Mouse (Mus musculus) stomach, postnatal 0 days (tissue): ENCODE data around the gene Nbas. TPM values are rescaled to one million over a fixed set of nuclear protein-coding genes. Genes with fewer than 3 reads are reported as not detected.

Experiments
- ATAC-seq: fragments of 200-750 bp; cut with Nextera tagmentation; 2 replicates; pipeline ENCODE4 v1.8.0; 2017; ENCODE audit not compliant: low FRiP score, low TSS enrichment
- DNase-seq: peaks from one replicate; pipeline ENCODE4 v3.0.0-alpha.2; 2016; ENCODE audit warnings: low spot score
- H3K27ac ChIP-seq: fragments of 300-500 bp; sonication (generic); replicated peaks from 2 replicates; pipeline ENCODE4 v1.5.1; 2014; ENCODE audit warnings: mild to moderate bottlenecking, control low read depth
- H3K27me3 ChIP-seq: fragments of 300-500 bp; sonication (generic); 2 replicates; pipeline ENCODE4 v1.6.1; 2014; ENCODE audit warnings: low read length; ENCODE audit not compliant: control insufficient read depth, insufficient read depth
- H3K36me3 ChIP-seq: fragments of 300-500 bp; sonication (generic); 2 replicates; pipeline ENCODE4 v1.6.1; 2014; ENCODE audit warnings: low read length, mixed read lengths; ENCODE audit not compliant: control insufficient read depth, insufficient read depth
- H3K4me1 ChIP-seq: fragments of 300-500 bp; sonication (generic); replicated peaks from 2 replicates; pipeline ENCODE4 v1.6.1; 2014; ENCODE audit warnings: antibody characterized with exemption; ENCODE audit not compliant: control insufficient read depth, insufficient read depth
- H3K4me2 ChIP-seq: fragments of 300-500 bp; sonication (generic); replicated peaks from 2 replicates; pipeline ENCODE4 v1.6.1; 2014; ENCODE audit warnings: low read depth, mild to moderate bottlenecking, control low read depth, moderate library complexity
- H3K4me3 ChIP-seq: fragments of 300-500 bp; sonication (generic); 2 replicates; pipeline ENCODE4 v1.5.1; 2014; ENCODE audit warnings: low read depth, low read length, control low read depth
- H3K9ac ChIP-seq: fragments of 300-500 bp; sonication (generic); 2 replicates; pipeline ENCODE4 v1.6.1; 2014; ENCODE audit warnings: mild to moderate bottlenecking, low read length, control low read depth, mixed read lengths
- H3K9me3 ChIP-seq: fragments of 300-500 bp; sonication (generic); 2 replicates; pipeline ENCODE4 v1.6.1; 2016; ENCODE audit warnings: low read length; ENCODE audit not compliant: control insufficient read depth
- CTCF ChIP-seq: IDR thresholded peaks from 2 replicates; pipeline ENCODE4 v1.5.1; 2016; ENCODE audit warnings: antibody characterized with exemption, low read depth, mild to moderate bottlenecking, moderate library complexity
- EP300 ChIP-seq: optimal IDR thresholded peaks from 2 replicates; pipeline ENCODE3; 2016; ENCODE audit warnings: antibody characterized with exemption
- WGBS: fragments of 180-500 bp; shearing (Covaris S2); extraction: QIAGEN DNeasy Blood & Tissue Kit; methylation state at CpG from one replicate; pipeline ENCODE4 v1.1.7; 2014; 5-methylcytosine and 5-hydroxymethylcytosine counted together
- polyA plus RNA-seq: library from polyadenylated mRNA; unstranded; fragments of >200 nt; fragmentation: Nextera tagmentation; extraction: Ambion mirVana; gene quantifications from 2 replicates; pipeline ENCODE4 v1.2.1, GENCODE M21; 2015

The Nbas gene
- polyA plus RNA-seq, 1 experiment from 2014 or later: 9.1 TPM

DNA sequence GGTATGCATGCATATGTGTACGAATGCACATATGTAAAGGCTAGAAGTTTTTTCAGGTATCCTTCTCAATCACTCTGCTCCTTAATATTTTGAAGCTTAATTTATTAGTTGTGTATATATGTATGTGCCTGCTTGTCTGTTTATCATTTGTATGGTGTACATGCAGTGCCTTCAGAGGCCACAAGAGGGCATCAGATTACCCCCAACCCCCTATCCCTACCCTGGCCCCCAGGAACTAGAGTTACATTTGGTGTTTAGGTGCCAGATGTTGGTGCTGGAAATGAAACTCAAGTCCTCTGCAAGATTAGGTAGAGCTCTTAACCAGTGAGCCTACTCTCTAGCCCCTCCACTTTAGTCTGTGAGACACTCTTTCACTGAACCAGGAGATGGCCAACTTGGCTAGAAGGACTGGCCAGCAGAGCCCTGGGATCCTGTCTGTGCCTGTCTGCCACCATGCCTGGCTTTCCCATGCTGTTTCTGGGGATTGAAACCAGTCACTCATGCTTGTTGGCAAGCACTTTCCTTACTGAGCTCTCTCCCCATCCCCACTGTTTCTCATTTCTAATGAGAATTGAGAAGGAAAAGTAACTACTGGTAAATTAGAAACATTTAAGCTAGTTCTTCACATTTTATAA is 263.9 kb downstream of the Nbas start:
- DNase-seq (no peak), ATAC-seq (no peak)
- H3K36me3 ChIP-seq: peaks cover 4% of the 10 kb centered on the region; the same call in 1 of the 2 replicates
- H3K4me1 ChIP-seq: no peaks in the 10 kb centered on the region
- 83% methylated on average over 1 of the region's 1 CpGs for WGBS
- H3K9ac ChIP-seq: no peak overlapping the region
- no peak overlapping the region for H3K4me2 ChIP-seq
- H3K9me3 ChIP-seq: no peaks in the 10 kb centered on the region
- no peak overlapping the region for H3K4me3 ChIP-seq
- no peak for TF ChIP-seq EP300
- peak; percentile 61 for TF ChIP-seq CTCF
- no peak overlapping the region for H3K27ac ChIP-seq
- H3K27me3 ChIP-seq: no peaks in the 10 kb centered on the region

GRCm38 (mm10) chr12:13539171-13539570 is 270.2 kb downstream of the Nbas start:
- Histone ChIP-seq H3K4me2 (no peak overlapping the region), H3K36me3 (peaks cover 4% of the 10 kb centered on the region; the same call in 1 of the 2 replicates), H3K4me1 (no peaks in the 10 kb centered on the region), H3K4me3 (no peak overlapping the region), H3K9me3 (no peaks in the 10 kb centered on the region), H3K27ac (no peak overlapping the region), H3K27me3 (no peaks in the 10 kb centered on the region), H3K9ac (no peak overlapping the region)
- WGBS: 89% methylated on average over 4 of the region's 4 CpGs
- no peak for DNase-seq
- no peak for TF ChIP-seq EP300
- TF ChIP-seq CTCF: no peak
- ATAC-seq: no peak

DNA sequence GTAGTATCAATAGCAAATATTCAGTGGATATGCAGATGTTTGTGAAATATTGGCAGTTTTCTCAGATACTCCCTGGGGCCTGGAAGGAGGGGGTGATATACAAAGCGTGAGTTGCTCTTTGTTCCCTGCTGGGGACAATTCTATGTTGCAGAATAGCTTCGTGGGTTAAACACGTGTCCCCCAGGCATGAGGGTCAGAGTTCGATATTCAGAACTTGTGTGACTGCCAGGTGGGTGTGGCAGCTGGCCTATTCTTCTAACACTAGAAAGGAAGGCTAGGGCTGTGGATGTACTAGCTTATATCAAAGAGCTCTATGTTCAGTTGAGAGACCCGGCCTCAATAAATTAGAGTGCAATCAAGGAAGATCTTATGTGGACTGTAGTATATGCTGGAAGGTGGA is 274.9 kb downstream of the Nbas start:
- H3K27me3 ChIP-seq: no peaks in the 10 kb centered on the region
- H3K27ac ChIP-seq: no peak overlapping the region
- DNase-seq (no peak), ATAC-seq (no peak)
- no peaks in the 10 kb centered on the region for H3K9me3 ChIP-seq
- no peak overlapping the region for H3K4me3 ChIP-seq
- no peak for TF ChIP-seq EP300
- H3K9ac ChIP-seq: no peak overlapping the region
- H3K4me1 ChIP-seq: no peaks in the 10 kb centered on the region
- H3K4me2 ChIP-seq: no peak overlapping the region
- 78% methylated on average over 5 of the region's 5 CpGs for WGBS
- no peaks in the 10 kb centered on the region for H3K36me3 ChIP-seq

DNA sequence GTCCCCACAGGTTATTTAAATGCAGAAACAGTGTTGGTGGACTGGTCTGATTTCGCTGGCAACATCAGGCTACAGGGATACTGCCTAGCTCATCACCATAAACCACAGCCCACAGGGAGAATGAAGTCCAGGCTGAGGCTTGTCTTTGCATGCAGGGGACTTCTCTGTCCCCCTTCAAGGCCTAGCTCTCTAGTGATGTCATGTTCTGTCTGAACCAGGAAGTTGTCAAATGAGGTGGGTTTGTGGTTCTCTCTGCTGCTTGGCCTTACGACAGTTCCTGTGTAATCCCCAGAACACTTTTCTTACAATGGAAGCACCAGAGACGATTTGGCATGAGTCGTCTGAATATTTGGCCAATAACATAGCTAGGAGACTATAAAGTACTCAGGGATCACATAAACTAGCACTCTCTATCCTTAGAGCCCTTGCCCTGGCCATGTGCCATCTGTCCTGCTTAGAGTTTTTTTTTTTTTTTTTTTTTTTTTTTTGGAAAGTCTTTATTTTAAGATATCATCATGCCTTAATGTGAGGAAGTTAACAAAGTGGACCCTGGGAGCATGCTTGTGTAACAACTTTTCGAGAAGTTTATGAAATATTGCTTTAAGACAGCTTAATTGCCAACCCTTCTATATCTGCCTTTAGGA is 294.8 kb downstream of the Nbas start:
- H3K27me3 ChIP-seq: no peaks in the 10 kb centered on the region
- TF ChIP-seq CTCF (no peak), EP300 (no peak)
- no peak overlapping the region for H3K4me2 ChIP-seq
- no peaks in the 10 kb centered on the region for H3K36me3 ChIP-seq
- WGBS: 77% methylated on average over 5 of the region's 5 CpGs
- no peak overlapping the region for H3K27ac ChIP-seq
- H3K4me1 ChIP-seq: no peaks in the 10 kb centered on the region
- no peak for DNase-seq
- no peaks in the 10 kb centered on the region for H3K9me3 ChIP-seq
- H3K4me3 ChIP-seq: no peak overlapping the region
- no peak for ATAC-seq
- H3K9ac ChIP-seq: no peak overlapping the region

GRCm38 (mm10) chr12:13564330-13564729 is 295.4 kb downstream of the Nbas start:
- no peak overlapping the region for H3K4me3 ChIP-seq
- TF ChIP-seq CTCF: no peak
- no peak for TF ChIP-seq EP300
- H3K9me3 ChIP-seq: no peaks in the 10 kb centered on the region
- H3K9ac ChIP-seq: no peak overlapping the region
- no peak for DNase-seq
- ATAC-seq: no peak
- H3K27ac ChIP-seq: no peak overlapping the region
- H3K27me3 ChIP-seq: no peaks in the 10 kb centered on the region
- WGBS: 70% methylated on average over 2 of the region's 2 CpGs
- no peaks in the 10 kb centered on the region for H3K36me3 ChIP-seq
- no peak overlapping the region for H3K4me2 ChIP-seq
- no peaks in the 10 kb centered on the region for H3K4me1 ChIP-seq

DNA sequence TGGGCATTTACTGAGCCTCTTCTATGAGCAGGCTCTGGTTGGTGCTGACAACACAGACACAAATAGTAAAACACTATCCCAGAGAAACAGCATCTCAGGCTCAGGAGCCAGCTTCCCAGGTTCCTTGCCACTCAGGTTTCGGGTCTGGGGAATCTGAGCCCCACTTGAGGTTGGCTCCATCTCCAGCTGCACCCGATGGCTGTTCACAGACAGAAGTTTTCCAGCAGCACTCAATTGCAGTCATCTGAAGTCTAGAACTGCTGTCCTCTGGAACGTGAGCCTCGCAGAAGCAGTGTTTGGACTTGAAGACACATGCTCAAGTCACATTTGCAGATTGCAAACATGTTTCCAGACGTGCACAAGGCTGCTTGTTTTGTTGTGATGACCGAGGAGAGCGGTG is 297.5 kb downstream of the Nbas start:
- no peaks in the 10 kb centered on the region for H3K9me3 ChIP-seq
- WGBS: 80% methylated on average over 7 of the region's 7 CpGs
- no peak for ATAC-seq

More for the DNA sequence above, 297.5 kb downstream of the Nbas start:
- H3K4me3 ChIP-seq: no peak overlapping the region
- no peak for DNase-seq
- H3K27me3 ChIP-seq: no peaks in the 10 kb centered on the region
- TF ChIP-seq CTCF (no peak), EP300 (no peak)
- H3K9ac ChIP-seq: no peak overlapping the region
- no peak overlapping the region for H3K4me2 ChIP-seq
- no peaks in the 10 kb centered on the region for H3K36me3 ChIP-seq
- H3K27ac ChIP-seq: no peak overlapping the region
- H3K4me1 ChIP-seq: no peaks in the 10 kb centered on the region
